Mouse (Mus musculus) C2C12 (cell line): ENCODE measurements around the gene Pdpn. TPM values are rescaled to one million over a fixed set of nuclear protein-coding genes. Genes with fewer than 3 reads are reported as not detected.

Experiments
- H3K27me3 ChIP-seq: one replicate; pipeline ENCODE4 v1.6.1; 2011; ENCODE audit not compliant: control insufficient read depth, insufficient read depth, insufficient read length
- H3K36me3 ChIP-seq: one replicate; pipeline ENCODE4 v1.6.1; 2011; ENCODE audit not compliant: control insufficient read depth, insufficient read depth
- H3K4me3 ChIP-seq: one replicate; pipeline ENCODE4 v1.5.1; 2011; ENCODE audit warnings: mild to moderate bottlenecking, control low read depth; ENCODE audit not compliant: poor library complexity, insufficient read depth, severe bottlenecking
- H3K79me2 ChIP-seq: one replicate; pipeline ENCODE4 v1.6.1; 2011; ENCODE audit not compliant: control insufficient read depth, insufficient read depth
- H3K79me3 ChIP-seq: one replicate; pipeline ENCODE4 v1.6.1; 2011; ENCODE audit warnings: low read depth, control low read depth
- H3ac ChIP-seq: one replicate; pipeline ENCODE3; 2011; ENCODE audit warnings: low read depth; ENCODE audit not compliant: control insufficient read depth, insufficient read length
- CEBPB ChIP-seq: IDR thresholded peaks from one replicate; pipeline ENCODE4 v1.6.1; 2011; ENCODE audit warnings: low read depth, mild to moderate bottlenecking, control low read depth, moderate library complexity
- CTCF ChIP-seq: IDR thresholded peaks from one replicate; pipeline ENCODE4 v1.5.1; 2011; ENCODE audit not compliant: control insufficient read depth, insufficient read depth, insufficient read length
- FOSL1 ChIP-seq: IDR thresholded peaks from one replicate; pipeline ENCODE4 v1.8.0; 2011; ENCODE audit warnings: mild to moderate bottlenecking, low read length; ENCODE audit not compliant: poor library complexity, insufficient read depth, severe bottlenecking
- MAX ChIP-seq: IDR thresholded peaks from one replicate; pipeline ENCODE4 v1.6.1; 2011; ENCODE audit warnings: mild to moderate bottlenecking, control low read depth
- MYOD1 ChIP-seq: IDR thresholded peaks from one replicate; pipeline ENCODE4 v1.6.1; 2011; ENCODE audit warnings: low read depth; ENCODE audit not compliant: control insufficient read depth, insufficient read length
- MYOG ChIP-seq: IDR thresholded peaks from one replicate; pipeline ENCODE4 v1.6.1; 2011; ENCODE audit not compliant: control insufficient read depth, insufficient read length; ENCODE audit errors: extremely low read depth
- USF1 ChIP-seq: IDR thresholded peaks from one replicate; pipeline ENCODE4 v1.6.1; 2011; ENCODE audit warnings: low read depth, mild to moderate bottlenecking, control low read depth, moderate library complexity
- polyA plus RNA-seq: library from polyadenylated mRNA; unstranded; fragments of >200 nt; fragmentation: generic; extraction: Trizol; gene quantifications from one replicate; pipeline ENCODE4 v1.2.1, GENCODE M21; 2012; ENCODE audit warnings: missing spikeins

Pdpn gene
- polyA plus RNA-seq, 1 experiment = 133 TPM

DNA sequence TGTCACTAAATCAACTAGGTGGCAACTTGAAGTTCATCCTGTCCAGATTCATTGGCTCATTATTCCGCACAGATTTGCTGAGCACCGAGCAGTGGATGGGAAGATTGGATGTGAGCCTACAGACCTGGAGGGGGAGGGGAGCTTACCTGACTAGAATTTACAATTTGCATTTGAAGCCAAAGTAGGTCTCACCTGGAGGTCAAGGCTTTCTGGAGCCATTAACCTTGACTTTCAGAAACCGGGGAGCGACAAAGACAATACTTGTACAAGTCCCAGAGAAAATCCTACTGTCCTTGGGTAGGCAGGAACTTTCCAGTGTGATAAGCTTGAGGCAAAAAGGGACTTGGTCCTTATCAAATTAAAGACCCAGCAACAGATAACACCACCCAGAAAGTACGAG, 71.4 kb downstream of the Pdpn start:
- TF ChIP-seq USF1 = no peak
- TF ChIP-seq MAX = no peak
- TF ChIP-seq CEBPB = no peak
- TF ChIP-seq CTCF = no peak
- TF ChIP-seq MYOG = no peak
- TF ChIP-seq MYOD1 = no peak
- H3K79me3 ChIP-seq = no peaks in the 10 kb centered on the region

GRCm38 (mm10) chr4:143225886-143226285, 73.5 kb downstream of the Pdpn start:
- no peaks in the 10 kb centered on the region for H3K79me3 ChIP-seq
- TF ChIP-seq FOSL1 (no peak), CTCF (no peak), MAX (no peak), MYOG (no peak), MYOD1 (no peak), USF1 (no peak), CEBPB (no peak)
- no peaks in the 10 kb centered on the region for H3K27me3 ChIP-seq

More for the DNA sequence above, 71.4 kb downstream of the Pdpn start:
- no peak overlapping the region for H3K4me3 ChIP-seq
- H3K79me2 ChIP-seq = no peaks in the 10 kb centered on the region
- no peaks in the 10 kb centered on the region for H3K36me3 ChIP-seq
- H3K27me3 ChIP-seq = no peaks in the 10 kb centered on the region
- H3ac ChIP-seq = no peak overlapping the region

GRCm38 (mm10) chr4:143219316-143219751, 80.0 kb downstream of the Pdpn start:
- Histone ChIP-seq H3K79me2 (no peaks in the 10 kb centered on the region), H3K4me3 (no peak overlapping the region), H3K79me3 (no peaks in the 10 kb centered on the region), H3ac (no peak overlapping the region), H3K27me3 (no peaks in the 10 kb centered on the region), H3K36me3 (no peaks in the 10 kb centered on the region)
- TF ChIP-seq MYOG (no peak), CEBPB (no peak), MYOD1 (no peak), MAX (no peak), CTCF (no peak), FOSL1 (no peak), USF1 (no peak)

More at GRCm38 (mm10) chr4:143225886-143226285, 73.5 kb downstream of the Pdpn start:
- H3K4me3 ChIP-seq = no peak overlapping the region
- H3K79me2 ChIP-seq = no peaks in the 10 kb centered on the region
- no peak overlapping the region for H3ac ChIP-seq
- no peaks in the 10 kb centered on the region for H3K36me3 ChIP-seq

DNA sequence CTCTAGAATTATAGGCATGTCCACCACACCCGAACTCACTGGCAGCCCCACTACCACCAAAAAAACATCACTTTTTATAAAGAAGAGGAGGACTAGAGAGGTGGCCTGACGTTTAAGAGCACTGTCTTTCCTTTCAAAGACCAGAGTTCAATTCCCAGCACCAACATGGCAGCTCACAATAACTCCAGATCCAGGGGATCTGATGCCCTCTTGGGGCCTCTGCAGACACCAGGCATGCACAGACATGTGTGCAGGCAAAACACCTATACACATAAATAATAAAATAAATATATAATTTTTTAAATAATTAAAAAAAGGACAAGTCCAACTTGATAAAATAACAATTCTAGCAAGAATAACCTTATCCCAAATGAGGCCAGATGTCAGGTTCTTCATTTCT, 80.5 kb downstream of the Pdpn start:
- no peak overlapping the region for H3K4me3 ChIP-seq
- TF ChIP-seq USF1 (no peak), MYOG (no peak), MAX (no peak), CTCF (no peak), FOSL1 (no peak), MYOD1 (no peak), CEBPB (no peak)
- H3ac ChIP-seq = no peak overlapping the region
- H3K79me3 ChIP-seq = no peaks in the 10 kb centered on the region
- no peaks in the 10 kb centered on the region for H3K27me3 ChIP-seq
- H3K79me2 ChIP-seq = no peaks in the 10 kb centered on the region
- no peaks in the 10 kb centered on the region for H3K36me3 ChIP-seq

Other genes starting within 250 kb of the Pdpn start
- gene Prdm2, start 86.6 kb downstream of the Pdpn start, polyA plus RNA-seq = 9.2 TPM
- not detected for gene Lrrc38, start 50.2 kb upstream of the Pdpn start, polyA plus RNA-seq
- gene Pramel1, start 94.9 kb upstream of the Pdpn start, polyA plus RNA-seq = not detected
- 9.0 TPM for gene Pramef8, start 112.9 kb upstream of the Pdpn start, polyA plus RNA-seq
- gene Oog4, start 150.8 kb upstream of the Pdpn start, polyA plus RNA-seq = not detected
- 0.25 TPM for gene Gm13043, start 211.8 kb upstream of the Pdpn start, polyA plus RNA-seq
- 0.09 TPM for gene Gm13040, start 236.4 kb upstream of the Pdpn start, polyA plus RNA-seq